Mouse (Mus musculus): ENCODE data around the gene Nlrp1a.

Nlrp1a gene

GRCm38 (mm10) chr11:71144661-71145060 is at the start of gene Nlrp1a:
Gene Nlrp1a (minus strand): TSS chr11:71144704.
- ATAC-seq (ENCODE audit: low TSS enrichment) = no peak

- ATAC-seq (ENCODE audit: low TSS enrichment) = no peak
Measured at GRCm38 (mm10) chr11:71169633-71170032, 25.1 kb upstream of the Nlrp1a start.

GRCm38 (mm10) chr11:71164139-71164538 is 19.6 kb upstream of the Nlrp1a start:
- ATAC-seq (ENCODE audit: low TSS enrichment) = no peak

GRCm38 (mm10) chr11:71159439-71160136 is 15.1 kb upstream of the Nlrp1a start:
- ATAC-seq (ENCODE audit: low TSS enrichment) = no peak

- ATAC-seq (ENCODE audit: low TSS enrichment) = no peak
Measured at GRCm38 (mm10) chr11:71155272-71155671, 10.8 kb upstream of the Nlrp1a start.

- ATAC-seq (ENCODE audit: low TSS enrichment) = no peak
Measured at GRCm38 (mm10) chr11:71142031-71142430, 2.5 kb downstream of the Nlrp1a start.

GRCm38 (mm10) chr11:71107128-71107527 is 37.4 kb downstream of the Nlrp1a start:
- no peak for ATAC-seq (ENCODE audit: low TSS enrichment)

GRCm38 (mm10) chr11:71106261-71107021 is 38.1 kb downstream of the Nlrp1a start:
- no peak for ATAC-seq (ENCODE audit: low TSS enrichment)

GRCm38 (mm10) chr11:71103931-71104330 is 40.6 kb downstream of the Nlrp1a start:
- ATAC-seq (ENCODE audit: low TSS enrichment) = no peak

GRCm38 (mm10) chr11:71076342-71076741 is 68.2 kb downstream of the Nlrp1a start:
- no peak for ATAC-seq (ENCODE audit: low TSS enrichment)

GRCm38 (mm10) chr11:71052554-71052953 is 92.0 kb downstream of the Nlrp1a start:
- peak; percentile 81; the same call in 1 of the 2 replicates for ATAC-seq (ENCODE audit: low TSS enrichment)

Measured in frontal cortex, adult (tissue).